Mouse (Mus musculus) heart, embryonic 11.5 days (tissue): ENCODE measurements around the gene Cenpe. TPM values are rescaled to one million over a fixed set of nuclear protein-coding genes. Genes with fewer than 3 reads are reported as not detected.

Experiments used
- ATAC-seq: fragments of 200-750 bp; cut with Nextera tagmentation; replicated peaks from 2 replicates; pipeline ENCODE4 v1.8.0; 2017; ENCODE audit warnings: moderate library complexity; ENCODE audit not compliant: insufficient number of reproducible peaks, low FRiP score, low TSS enrichment
- H3K27ac ChIP-seq: fragments of 300-500 bp; sonication (generic); 2 replicates; pipeline ENCODE4 v1.5.1; 2014; ENCODE audit warnings: mild to moderate bottlenecking, low read depth, low read length
- H3K27me3 ChIP-seq: fragments of 300-500 bp; sonication (generic); 2 replicates; pipeline ENCODE4 v1.6.1; 2014; ENCODE audit warnings: mild to moderate bottlenecking, low read length, mixed read lengths; ENCODE audit not compliant: control insufficient read depth, insufficient read depth
- H3K36me3 ChIP-seq: fragments of 300-500 bp; sonication (generic); 2 replicates; pipeline ENCODE4 v1.6.1; 2014; ENCODE audit warnings: mild to moderate bottlenecking, low read length, moderate library complexity, mixed read lengths; ENCODE audit not compliant: control insufficient read depth, insufficient read depth
- H3K4me1 ChIP-seq: fragments of 300-500 bp; sonication (generic); 2 replicates; pipeline ENCODE4 v1.6.1; 2014; ENCODE audit warnings: low read length; ENCODE audit not compliant: control insufficient read depth, insufficient read depth
- H3K4me2 ChIP-seq: fragments of 300-500 bp; sonication (generic); 2 replicates; pipeline ENCODE4 v1.6.1; 2014; ENCODE audit warnings: mild to moderate bottlenecking, moderate library complexity
- H3K4me3 ChIP-seq: fragments of 300-500 bp; sonication (generic); 2 replicates; pipeline ENCODE4 v1.5.1; 2014; ENCODE audit warnings: low read depth, low read length
- H3K9ac ChIP-seq: fragments of 300-500 bp; sonication (generic); 2 replicates; pipeline ENCODE4 v1.6.1; 2014; ENCODE audit warnings: mild to moderate bottlenecking, low read depth, low read length, moderate library complexity
- H3K9me3 ChIP-seq: fragments of 300-500 bp; sonication (generic); replicated peaks from 2 replicates; pipeline ENCODE4 v1.6.1; 2016; ENCODE audit warnings: low read length; ENCODE audit not compliant: control insufficient read depth
- WGBS: fragments of 180-500 bp; shearing (Covaris S2); extraction: QIAGEN DNeasy Blood & Tissue Kit; methylation state at CpG from one replicate; pipeline ENCODE4 v1.1.7; 2014; ENCODE audit not compliant: insufficient replicate concordance; 5-methylcytosine and 5-hydroxymethylcytosine counted together
- polyA plus RNA-seq: library from polyadenylated mRNA; unstranded; fragments of >200 nt; fragmentation: Nextera tagmentation; extraction: Ambion mirVana; gene quantifications from 2 replicates; pipeline ENCODE4 v1.2.1, GENCODE M21; 2014

Cenpe gene
- polyA plus RNA-seq, 1 experiment from 2014 or later = 24.3 TPM

DNA sequence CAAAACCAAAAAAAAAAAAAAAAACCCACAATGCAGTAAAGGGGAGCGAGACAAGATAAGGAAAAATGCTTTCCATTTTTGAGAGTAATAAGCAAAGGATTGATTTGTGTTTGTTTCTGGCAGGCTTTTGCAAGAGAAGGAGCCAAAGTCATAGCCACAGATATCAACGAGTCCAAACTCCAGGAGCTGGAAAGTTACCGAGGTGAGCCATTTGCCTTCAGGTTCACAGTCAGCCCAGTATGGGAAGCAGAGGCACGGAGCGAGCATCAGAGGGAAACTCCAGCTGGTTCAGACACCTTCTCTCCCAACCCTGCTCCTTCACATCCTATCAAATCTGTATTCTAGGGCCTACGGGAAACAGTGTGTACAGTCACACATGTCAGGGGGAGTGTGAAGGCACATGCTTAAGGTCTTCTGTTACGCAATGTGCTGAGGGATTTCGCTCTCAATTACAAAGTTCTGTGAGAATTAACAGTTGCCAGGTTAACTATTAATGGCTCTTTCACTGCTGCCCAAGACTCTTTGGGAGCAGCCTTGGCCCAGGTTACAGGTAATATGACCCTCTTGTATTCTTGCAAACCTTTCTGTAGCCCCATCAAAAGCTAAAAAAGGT is 75.9 kb downstream of the Cenpe start:
- Histone ChIP-seq H3K27ac (no peak overlapping the region), H3K9ac (no peak overlapping the region), H3K4me1 (no peaks in the 10 kb centered on the region), H3K36me3 (no peaks in the 10 kb centered on the region), H3K4me2 (no peak overlapping the region), H3K27me3 (no peaks in the 10 kb centered on the region), H3K4me3 (no peak overlapping the region), H3K9me3 (no peaks in the 10 kb centered on the region)
- no peak for ATAC-seq
- 72% methylated on average over 8 of the region's 8 CpGs for WGBS

DNA sequence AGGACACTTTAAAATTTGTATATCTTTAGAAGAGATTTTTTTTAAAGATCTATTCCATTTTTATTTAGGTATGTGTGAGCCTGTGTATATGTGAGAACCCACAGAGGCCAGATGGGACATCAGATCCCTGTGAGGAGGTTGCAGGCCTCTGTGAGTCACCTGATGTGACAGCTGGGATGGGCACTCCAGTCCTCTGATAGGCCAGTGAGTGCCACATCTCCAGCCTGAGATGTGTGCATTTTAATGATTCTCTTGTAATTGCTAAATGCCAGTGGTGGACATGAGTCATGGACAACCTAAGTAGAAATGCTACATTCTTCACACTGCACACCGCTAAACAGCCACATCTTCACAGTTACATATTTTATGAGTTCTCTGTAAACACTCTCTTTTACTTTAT is 76.8 kb downstream of the Cenpe start:
- H3K27me3 ChIP-seq = no peaks in the 10 kb centered on the region
- no peak for ATAC-seq
- no peak overlapping the region for H3K4me3 ChIP-seq
- no peaks in the 10 kb centered on the region for H3K4me1 ChIP-seq
- H3K36me3 ChIP-seq = no peaks in the 10 kb centered on the region
- 81% methylated on average over 1 of the region's 1 CpGs for WGBS
- H3K9ac ChIP-seq = no peak overlapping the region
- H3K4me2 ChIP-seq = no peak overlapping the region
- no peaks in the 10 kb centered on the region for H3K9me3 ChIP-seq
- H3K27ac ChIP-seq = no peak overlapping the region

DNA sequence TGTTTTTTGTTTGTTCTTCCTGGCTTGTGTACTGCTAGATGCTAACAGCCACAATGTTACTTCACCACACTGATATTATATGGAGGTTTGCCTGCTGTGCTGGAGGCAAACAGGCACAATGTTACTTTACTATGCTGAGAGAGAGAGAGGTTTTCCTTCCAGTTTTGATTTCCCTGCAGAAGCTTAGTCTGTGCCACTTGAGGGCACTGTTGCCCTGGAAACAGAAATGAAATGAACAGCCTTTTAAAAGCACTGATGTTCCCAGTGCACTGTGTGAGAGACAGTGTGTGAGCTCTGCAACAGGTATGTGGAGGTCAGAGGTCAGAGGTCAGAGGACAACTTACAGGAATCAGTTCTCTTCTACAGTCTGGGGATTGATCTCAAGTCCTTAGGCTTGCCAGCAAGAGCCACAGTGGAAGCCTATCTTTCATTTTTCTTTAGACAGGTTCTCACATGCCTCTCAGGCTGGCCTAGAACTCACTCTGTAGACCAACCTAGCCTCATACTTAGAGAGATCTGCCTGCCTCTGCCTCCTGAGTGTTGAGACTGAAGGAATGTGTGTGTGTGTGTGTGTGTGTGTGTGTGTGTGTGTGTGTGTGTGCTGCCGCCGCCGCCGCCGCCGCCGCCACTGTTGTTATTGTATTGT is 78.0 kb downstream of the Cenpe start:
- H3K27me3 ChIP-seq = no peaks in the 10 kb centered on the region
- H3K4me1 ChIP-seq = no peaks in the 10 kb centered on the region
- H3K4me3 ChIP-seq = no peak overlapping the region
- H3K9me3 ChIP-seq = no peaks in the 10 kb centered on the region
- no peaks in the 10 kb centered on the region for H3K36me3 ChIP-seq
- peak; percentile 35; the same call in 1 of the 2 replicates for ATAC-seq
- H3K4me2 ChIP-seq = no peak overlapping the region
- H3K27ac ChIP-seq = no peak overlapping the region
- no peak overlapping the region for H3K9ac ChIP-seq
- WGBS = 97% methylated on average over 7 of the region's 7 CpGs

DNA sequence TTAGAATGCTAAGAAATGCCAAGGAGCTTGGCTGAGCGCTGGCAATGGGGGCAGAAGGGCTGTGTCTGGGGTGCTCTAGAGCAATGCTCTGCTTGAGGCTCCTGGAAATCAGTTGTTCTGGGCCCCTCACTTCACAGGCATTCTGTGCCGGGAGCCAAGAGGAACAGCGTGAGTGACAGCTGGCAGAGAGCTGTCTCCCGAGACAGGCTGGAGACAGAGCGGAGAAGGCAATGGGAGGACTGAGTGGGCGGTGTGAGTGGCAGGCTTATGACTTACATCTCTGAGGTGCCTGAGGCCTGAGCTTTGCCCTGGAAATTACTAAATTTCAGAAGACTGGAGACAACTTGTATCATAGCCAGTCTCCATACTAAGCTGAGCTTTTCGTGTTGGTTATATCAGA is 81.4 kb downstream of the Cenpe start:
- H3K27ac ChIP-seq = no peak overlapping the region
- 39% methylated on average over 7 of the region's 7 CpGs for WGBS
- no peak overlapping the region for H3K4me3 ChIP-seq
- ATAC-seq = no peak
- H3K4me1 ChIP-seq = no peaks in the 10 kb centered on the region
- H3K9ac ChIP-seq = no peak overlapping the region
- H3K36me3 ChIP-seq = no peaks in the 10 kb centered on the region
- no peaks in the 10 kb centered on the region for H3K27me3 ChIP-seq
- no peaks in the 10 kb centered on the region for H3K9me3 ChIP-seq
- H3K4me2 ChIP-seq = no peak overlapping the region

GRCm38 (mm10) chr3:135295559-135295958 is 83.2 kb downstream of the Cenpe start:
- no peak for ATAC-seq
- Histone ChIP-seq H3K4me3 (no peak overlapping the region), H3K27me3 (no peaks in the 10 kb centered on the region), H3K9ac (no peak overlapping the region), H3K4me2 (no peak overlapping the region), H3K36me3 (no peaks in the 10 kb centered on the region), H3K9me3 (no peaks in the 10 kb centered on the region), H3K4me1 (no peaks in the 10 kb centered on the region), H3K27ac (no peak overlapping the region)
- 94% methylated on average over 1 of the region's 1 CpGs for WGBS

GRCm38 (mm10) chr3:135298560-135298959 is 86.2 kb downstream of the Cenpe start:
- 72% methylated on average over 3 of the region's 3 CpGs for WGBS
- Histone ChIP-seq H3K27me3 (no peaks in the 10 kb centered on the region), H3K36me3 (no peaks in the 10 kb centered on the region)

GRCm38 (mm10) chr3:135300081-135300480 is 87.7 kb downstream of the Cenpe start:
- 62% methylated on average over 6 of the region's 6 CpGs for WGBS

More at GRCm38 (mm10) chr3:135298560-135298959, 86.2 kb downstream of the Cenpe start:
- Histone ChIP-seq H3K4me1 (no peaks in the 10 kb centered on the region), H3K4me3 (no peak overlapping the region), H3K27ac (no peak overlapping the region), H3K4me2 (no peak overlapping the region), H3K9ac (no peak overlapping the region), H3K9me3 (no peaks in the 10 kb centered on the region)
- no peak for ATAC-seq

DNA sequence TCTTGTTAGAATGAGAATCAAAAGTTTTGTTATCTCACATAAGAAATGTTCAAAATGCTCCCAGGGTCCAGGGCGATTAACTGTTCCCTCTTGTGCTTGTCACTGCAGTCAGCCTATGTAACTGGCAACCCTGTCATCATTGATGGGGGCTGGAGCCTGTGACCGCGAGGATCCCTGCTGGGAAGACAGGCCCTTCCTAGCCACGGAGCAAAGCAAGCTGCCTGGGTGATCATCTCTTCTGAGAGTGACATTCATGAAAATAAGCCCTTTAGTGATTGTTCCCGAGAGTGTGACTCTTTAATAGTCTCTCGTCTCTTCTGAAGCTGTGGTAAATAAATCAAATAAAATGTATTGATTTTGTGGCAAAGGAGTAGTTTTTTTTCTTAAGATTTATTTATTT is 91.7 kb downstream of the Cenpe start:
- no peak overlapping the region for H3K27ac ChIP-seq
- no peaks in the 10 kb centered on the region for H3K9me3 ChIP-seq
- 31% methylated on average over 6 of the region's 6 CpGs for WGBS
- H3K4me1 ChIP-seq = peaks cover 5% of the 10 kb centered on the region; the same call in 1 of the 2 replicates
- H3K4me3 ChIP-seq = no peak overlapping the region
- ATAC-seq = no peak
- H3K9ac ChIP-seq = no peak overlapping the region
- H3K27me3 ChIP-seq = no peaks in the 10 kb centered on the region
- no peaks in the 10 kb centered on the region for H3K36me3 ChIP-seq
- no peak overlapping the region for H3K4me2 ChIP-seq

More at GRCm38 (mm10) chr3:135300081-135300480, 87.7 kb downstream of the Cenpe start:
- Histone ChIP-seq H3K9me3 (no peaks in the 10 kb centered on the region), H3K4me3 (no peak overlapping the region), H3K36me3 (no peaks in the 10 kb centered on the region), H3K27me3 (no peaks in the 10 kb centered on the region), H3K9ac (no peak overlapping the region), H3K4me2 (no peak overlapping the region), H3K4me1 (no peaks in the 10 kb centered on the region), H3K27ac (no peak overlapping the region)
- ATAC-seq = no peak

DNA sequence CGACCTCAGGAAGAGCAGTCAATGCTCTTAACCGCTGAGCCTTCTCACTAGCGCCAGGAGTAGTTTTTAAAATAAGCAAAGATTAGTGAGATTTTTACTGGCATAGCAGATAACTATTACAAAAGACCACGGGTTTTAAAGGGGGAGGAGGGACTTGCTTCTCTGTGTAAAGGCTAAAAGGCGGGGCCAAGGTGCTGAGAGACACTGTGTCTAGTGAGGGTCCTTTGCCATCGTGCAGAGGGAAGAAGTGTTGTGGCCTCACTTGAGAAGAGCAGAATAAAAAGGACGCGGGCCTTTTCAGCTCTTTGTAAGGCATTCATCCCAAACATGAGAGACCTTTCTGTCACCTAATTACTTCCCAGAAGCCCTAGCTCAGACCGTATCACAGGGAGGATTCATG is 92.2 kb downstream of the Cenpe start:
- Histone ChIP-seq H3K4me1 (peaks cover 5% of the 10 kb centered on the region; the same call in 1 of the 2 replicates), H3K27ac (no peak overlapping the region), H3K36me3 (no peaks in the 10 kb centered on the region), H3K4me3 (no peak overlapping the region), H3K9me3 (no peaks in the 10 kb centered on the region), H3K4me2 (no peak overlapping the region), H3K9ac (no peak overlapping the region), H3K27me3 (no peaks in the 10 kb centered on the region)
- ATAC-seq = no peak
- WGBS = 39% methylated on average over 9 of the region's 9 CpGs
